Mouse (Mus musculus) spleen, postnatal 36 days (tissue): ENCODE results near the gene Pimreg.

ENCODE experiments used
- DNase-seq, 2 experiments: peaks; one replicate each; pipeline ENCODE4 v3.0.0; 2022; ENCODE audit warnings: low spot score in 2 of 2, mixed read lengths in 1 of 2

Pimreg gene

DNA sequence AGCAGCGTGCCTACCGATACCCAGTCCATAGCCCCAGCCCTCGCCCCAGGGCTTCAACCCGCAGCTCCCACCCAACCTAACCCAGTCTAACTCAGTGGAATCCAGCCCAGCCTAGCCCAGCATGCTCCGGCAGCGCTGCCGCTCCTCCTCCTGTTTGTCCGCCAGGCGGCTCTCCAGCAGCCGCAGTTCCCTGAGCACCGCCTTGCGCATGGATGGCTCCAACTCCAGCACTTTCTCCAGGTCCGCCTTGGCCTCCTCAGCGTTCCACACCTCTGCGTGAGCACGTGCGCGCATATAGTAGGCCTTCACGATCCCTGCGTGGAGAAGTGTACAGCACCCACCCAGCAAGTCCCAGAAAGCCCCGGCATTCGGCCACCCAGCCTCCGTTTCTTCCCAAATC lies 12.7 kb upstream of the Pimreg start:
- no peak for DNase-seq

GRCm38 (mm10) chr11:72031353-72031752 lies 10.5 kb upstream of the Pimreg start:
- DNase-seq = no peak

GRCm38 (mm10) chr11:72032091-72032490 lies 9.7 kb upstream of the Pimreg start:
- DNase-seq = no peak

DNA sequence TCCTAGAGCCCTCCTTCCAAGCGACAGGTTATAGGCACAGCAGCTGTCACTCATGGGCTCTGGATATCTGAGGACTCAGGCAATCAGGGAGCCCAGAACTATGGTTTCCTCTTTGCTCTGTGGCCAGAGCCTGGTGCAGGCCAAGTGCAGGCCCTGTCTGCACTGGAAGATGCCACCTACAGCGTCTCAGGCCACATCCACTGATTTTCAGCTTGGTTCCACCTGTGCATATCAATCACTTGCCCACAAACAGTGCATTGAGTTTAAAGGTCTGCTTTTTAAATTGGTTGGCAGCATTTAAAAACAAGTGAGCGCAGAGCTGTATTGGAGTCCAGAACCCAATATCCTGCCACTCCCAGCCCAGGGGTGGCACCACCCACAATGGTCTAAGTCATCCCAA lies 9.2 kb upstream of the Pimreg start:
- DNase-seq = no peak

- no peak for DNase-seq
Measured at GRCm38 (mm10) chr11:72037409-72037808, 4.4 kb upstream of the Pimreg start, which contains the start of gene Aipl1. Gene Aipl1, minus strand, starts transcription at chr11:72037509.

DNA sequence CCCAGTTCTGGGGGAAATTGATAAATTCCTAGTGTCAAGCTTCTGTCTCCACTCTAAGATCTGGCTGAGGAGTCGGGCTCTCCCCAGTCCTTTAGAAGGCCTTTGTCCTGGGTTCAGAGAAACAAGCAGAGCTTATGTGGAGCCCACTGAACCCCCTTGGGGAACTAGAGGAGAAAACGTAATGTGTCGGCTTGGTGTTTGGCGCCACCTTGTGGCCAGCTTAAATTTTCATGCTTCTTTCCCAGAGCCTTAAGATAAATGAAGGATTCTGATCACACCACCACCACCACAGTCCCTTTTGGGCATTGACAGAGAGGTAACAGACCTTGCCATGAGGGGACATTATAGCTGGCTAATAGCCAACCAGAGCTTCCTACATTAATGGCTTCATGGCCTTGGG lies 3.8 kb upstream of the Pimreg start:
- DNase-seq = peak; percentile 21 to 49

- no peak for DNase-seq
Measured at GRCm38 (mm10) chr11:72039599-72040386, 2.0 kb upstream of the Pimreg start.

DNA sequence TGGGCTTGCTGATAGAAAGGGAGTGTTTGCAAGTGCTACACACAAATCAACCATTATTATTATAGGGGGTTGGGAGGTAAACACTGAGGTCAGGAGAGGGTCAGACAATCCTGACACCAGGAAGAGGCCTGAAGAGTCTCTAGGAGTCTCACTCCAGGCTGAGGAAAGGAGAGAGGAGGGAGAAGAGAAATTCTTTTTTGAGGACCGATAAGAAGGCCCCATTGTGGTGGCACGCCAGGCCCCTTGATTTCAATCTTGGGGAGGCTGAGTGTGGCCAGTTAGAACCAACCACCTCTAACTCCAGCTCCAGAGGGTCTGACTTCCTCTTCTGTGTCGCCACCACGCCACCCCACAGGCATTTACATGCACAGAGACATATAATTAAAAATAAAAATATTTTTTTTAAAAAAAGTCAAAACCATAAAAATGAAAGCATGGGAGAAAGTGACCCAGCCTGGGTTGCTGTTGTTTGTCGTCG lies 503 bp upstream of the Pimreg start:
- no peak for DNase-seq

DNA sequence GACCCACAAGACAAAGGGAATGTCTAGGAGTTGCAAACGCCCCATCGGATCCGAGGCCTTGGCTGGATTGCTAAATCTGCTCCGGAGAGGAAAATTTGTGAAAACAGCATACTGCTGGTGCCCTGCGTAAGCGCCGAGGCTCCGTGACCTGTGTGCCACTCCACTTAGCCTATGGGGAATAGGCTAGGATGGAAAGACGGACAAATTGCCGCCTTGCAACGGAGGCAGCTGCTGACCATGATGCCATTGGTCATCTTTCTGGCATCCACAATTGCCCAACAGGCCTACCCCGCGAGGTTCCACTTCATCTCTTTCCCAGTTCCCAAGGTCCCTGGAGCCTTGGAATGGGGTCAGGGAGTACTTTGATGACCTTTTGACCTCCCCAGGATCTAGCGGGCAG lies 799 bp downstream of the Pimreg start:
- DNase-seq = no peak

GRCm38 (mm10) chr11:72044231-72044630 lies 2.4 kb downstream of the Pimreg start:
- DNase-seq = no peak

GRCm38 (mm10) chr11:72048730-72049129 lies 6.9 kb downstream of the Pimreg start:
- no peak for DNase-seq

GRCm38 (mm10) chr11:72049171-72049759 lies 7.4 kb downstream of the Pimreg start:
- no peak for DNase-seq

GRCm38 (mm10) chr11:72050168-72050894 lies 8.5 kb downstream of the Pimreg start:
- DNase-seq = no peak

GRCm38 (mm10) chr11:72050895-72051858 lies 9.3 kb downstream of the Pimreg start:
- DNase-seq = no peak

DNA sequence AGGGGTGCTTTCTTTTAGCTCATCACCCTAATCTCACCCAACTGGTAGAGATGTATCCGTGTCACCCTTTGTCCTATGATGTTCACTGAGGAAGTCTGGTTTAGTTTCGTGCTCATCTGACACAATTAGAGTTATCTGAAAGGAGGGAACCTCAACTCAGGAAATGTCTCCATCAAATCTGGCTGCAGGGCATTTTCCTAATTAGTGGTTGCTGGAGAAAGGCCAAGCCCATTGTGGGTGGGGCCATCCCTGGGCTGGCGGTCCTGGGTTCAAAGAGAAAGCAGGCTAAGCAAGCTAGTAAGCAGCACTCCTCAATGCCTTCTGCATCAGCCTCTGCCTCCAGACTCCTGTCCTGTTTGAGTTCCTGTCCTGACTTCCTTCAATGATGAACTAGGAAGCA lies 10.4 kb downstream of the Pimreg start:
- no peak for DNase-seq

GRCm38 (mm10) chr11:72052636-72053035 lies 10.8 kb downstream of the Pimreg start:
- peak; percentile 24 to 52 for DNase-seq

DNA sequence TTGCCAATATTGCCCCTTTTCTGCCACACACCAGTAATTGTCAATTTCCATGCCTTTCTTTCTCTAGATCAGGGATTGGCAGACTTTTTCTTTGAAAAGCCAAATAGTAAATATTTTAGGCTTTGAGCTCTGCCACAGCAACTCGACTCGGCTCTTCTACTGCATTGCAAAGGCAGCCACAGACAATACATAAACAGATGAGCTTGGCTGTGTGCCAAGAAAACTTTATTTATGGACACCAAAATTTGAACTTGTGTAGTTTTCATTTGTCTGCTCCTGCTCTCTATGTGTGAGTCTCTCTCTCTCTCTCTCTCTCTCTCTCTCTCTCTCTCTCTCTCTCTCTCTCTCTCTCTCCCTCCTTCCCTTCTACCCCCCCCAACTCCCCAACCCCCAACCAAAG lies 13.3 kb downstream of the Pimreg start:
- DNase-seq = no peak

DNA sequence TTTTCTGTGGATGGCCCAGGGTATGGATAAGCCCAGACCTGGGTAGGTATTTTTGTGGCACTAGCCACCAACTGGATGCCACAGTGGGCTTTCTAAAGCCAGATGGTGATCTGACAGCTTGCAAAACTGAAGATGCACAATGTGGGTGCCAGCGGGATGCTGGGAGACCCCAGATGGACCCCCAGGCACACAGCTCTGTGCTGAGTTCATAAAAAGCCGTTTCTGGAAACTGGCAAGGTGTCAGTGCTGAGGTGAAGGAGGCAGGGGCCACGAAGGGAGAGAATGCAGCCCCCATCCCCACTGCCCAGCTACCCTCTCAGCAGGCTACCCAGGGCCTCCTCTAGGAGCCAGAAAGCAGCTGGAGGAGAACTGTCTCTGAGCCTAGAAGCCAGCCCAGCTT lies 15.3 kb downstream of the Pimreg start:
- no peak for DNase-seq

DNA sequence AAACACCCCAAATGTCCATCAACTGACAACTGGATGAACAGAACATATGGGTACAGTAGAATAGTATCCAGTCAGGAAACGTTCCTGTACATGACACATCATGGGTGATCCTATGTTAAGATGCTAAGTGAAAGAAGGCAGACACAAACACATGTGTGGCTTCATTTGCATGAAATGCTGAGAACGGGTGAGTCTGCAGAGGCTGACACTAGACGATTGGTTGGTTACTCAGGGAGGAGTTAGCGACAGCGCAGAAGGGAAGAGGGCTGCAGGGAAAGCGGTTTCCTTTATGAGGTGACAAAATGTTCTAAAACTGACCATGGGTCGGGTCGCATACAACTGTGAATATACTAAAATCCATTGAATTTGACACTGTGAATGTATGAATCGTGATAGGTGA lies 18.6 kb downstream of the Pimreg start:
- no peak for DNase-seq

- DNase-seq = no peak
Measured at GRCm38 (mm10) chr11:72061093-72061620, 19.3 kb downstream of the Pimreg start.

- no peak for DNase-seq
Measured at GRCm38 (mm10) chr11:72064414-72064813, 22.6 kb downstream of the Pimreg start.
